Mouse (Mus musculus) retina, adult 2 months (tissue): ENCODE measurements around the gene Tm7sf2.

Source experiments
- DNase-seq: peaks from one replicate; pipeline ENCODE4 v3.0.0-alpha.2; 2012; ENCODE audit warnings: low read depth, low spot score

The Tm7sf2 gene

GRCm38 (mm10) chr19:6067724-6068415, at the start of gene Tm7sf2:
Gene Tm7sf2 (minus strand): TSS chr19:6068373.
- no peak for DNase-seq

DNA sequence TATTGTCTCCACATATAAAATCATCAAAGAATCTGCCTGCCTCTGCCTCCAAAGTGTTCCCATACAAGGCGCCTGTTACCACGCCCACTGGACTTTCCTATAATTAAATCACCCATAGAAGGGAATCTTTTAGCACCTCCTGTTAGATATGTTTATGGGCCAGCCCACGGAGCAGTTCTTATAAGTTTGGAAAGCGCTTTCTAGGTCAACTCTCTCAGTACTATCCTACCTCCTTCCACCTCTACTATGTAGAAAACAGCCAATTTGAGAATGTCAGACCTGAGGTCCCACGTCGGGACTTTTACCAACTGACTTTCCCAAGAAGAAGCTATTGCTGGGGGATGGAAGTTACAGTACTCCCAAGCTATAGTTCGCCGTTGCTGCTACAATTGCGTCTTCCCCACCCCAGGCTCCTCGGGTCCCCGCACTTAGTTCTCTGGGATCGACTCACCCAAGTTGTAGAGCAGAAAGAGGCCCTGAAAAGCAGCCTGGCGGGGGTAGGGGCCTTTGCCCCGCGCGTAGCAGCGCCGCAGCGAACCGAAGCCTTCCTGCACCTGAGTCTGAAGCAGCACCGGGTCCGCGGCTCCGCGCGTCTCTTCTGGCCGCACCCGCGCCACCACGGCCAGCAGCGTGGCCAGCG, 49.3 kb upstream of the Tm7sf2 start:
- DNase-seq, result no peak

GRCm38 (mm10) chr19:6116113-6116850, 48.1 kb upstream of the Tm7sf2 start:
- no peak for DNase-seq

- DNase-seq, result no peak
Measured at GRCm38 (mm10) chr19:6113116-6113515, 44.9 kb upstream of the Tm7sf2 start.

DNA sequence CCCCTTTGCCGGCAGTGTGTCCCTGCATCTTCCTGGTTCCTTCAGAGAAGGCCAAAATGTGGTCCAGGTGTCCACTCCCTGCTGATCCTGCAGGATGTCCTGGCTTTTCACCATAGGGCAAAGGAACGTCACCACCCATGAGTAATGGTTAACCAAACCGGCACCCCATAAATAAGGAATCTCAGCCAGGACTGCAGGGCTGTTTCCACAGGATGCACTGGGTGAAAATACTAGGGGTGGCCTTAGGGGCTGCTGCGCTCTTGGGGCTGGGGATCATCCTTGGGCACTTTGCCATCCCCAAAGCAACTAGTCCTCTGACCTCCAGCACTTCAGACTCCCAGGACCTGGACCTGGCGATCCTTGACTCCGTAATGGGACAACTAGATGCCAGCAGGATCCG, 37.4 kb upstream of the Tm7sf2 start, which contains the start of gene Naaladl1:
Gene Naaladl1 (plus strand): TSS at position 197 of the 400 bp plus-strand sequence.
- DNase-seq, result no peak

GRCm38 (mm10) chr19:6104476-6104875, 36.3 kb upstream of the Tm7sf2 start:
- DNase-seq, result no peak

- no peak for DNase-seq
Measured at GRCm38 (mm10) chr19:6102169-6102853, 34.1 kb upstream of the Tm7sf2 start.

- no peak for DNase-seq
Measured at GRCm38 (mm10) chr19:6101186-6101585, 33.0 kb upstream of the Tm7sf2 start.

- no peak for DNase-seq
Measured at GRCm38 (mm10) chr19:6097847-6098246, 29.7 kb upstream of the Tm7sf2 start.

DNA sequence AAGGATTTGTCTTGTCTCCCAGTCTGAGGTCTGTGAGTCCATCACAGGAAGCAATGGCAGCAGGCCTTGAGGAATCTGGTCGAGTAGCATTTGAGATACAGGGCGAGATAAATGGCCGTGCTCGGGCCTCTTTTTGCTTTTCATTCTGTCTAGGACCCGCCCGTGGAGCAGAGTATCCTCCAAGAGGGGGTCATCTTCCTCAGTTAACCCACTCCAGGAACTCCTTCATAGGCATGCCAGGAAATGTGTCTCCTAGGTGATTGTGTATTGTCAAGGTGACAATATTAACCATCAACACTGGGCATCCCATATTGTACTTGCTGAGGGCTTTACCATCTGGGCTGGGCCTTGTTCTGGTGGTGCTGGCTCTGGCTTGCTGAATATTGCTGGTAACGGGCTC, 25.9 kb upstream of the Tm7sf2 start, which contains the start of gene AC131692.1:
Gene AC131692.1 (plus strand): TSS at position 301 of the 400 bp plus-strand sequence.
- DNase-seq, result no peak

- no peak for DNase-seq
Measured at GRCm38 (mm10) chr19:6088841-6089240, 20.7 kb upstream of the Tm7sf2 start.

DNA sequence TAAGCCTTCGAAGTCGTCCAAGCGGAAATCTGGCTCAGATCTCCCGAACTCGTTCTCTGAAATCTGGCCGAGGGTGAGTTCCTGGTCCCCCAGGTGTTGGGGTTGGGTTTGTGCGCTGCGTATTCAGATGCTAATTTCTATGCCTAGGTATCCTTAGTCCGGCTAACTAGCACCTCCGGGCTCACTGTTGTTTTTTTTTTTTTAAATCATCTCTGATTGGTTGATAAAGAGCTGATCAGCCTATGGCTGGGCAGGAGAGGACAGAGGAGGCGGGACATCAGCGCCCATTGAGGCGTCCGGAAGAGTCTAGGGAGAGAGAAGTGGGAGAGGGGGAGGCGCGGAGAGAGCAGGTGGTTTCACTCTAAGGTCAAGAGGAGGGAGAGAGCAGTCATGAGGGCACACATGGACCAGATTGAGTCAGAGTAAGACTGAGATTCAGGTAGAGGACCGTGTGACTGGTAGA, 17.3 kb upstream of the Tm7sf2 start:
- no peak for DNase-seq

GRCm38 (mm10) chr19:6084478-6085248, 16.5 kb upstream of the Tm7sf2 start, which contains the start of the genes Zfpl1 and Cdca5:
Gene Zfpl1 (minus strand): TSS chr19:6084956.
Gene Cdca5 (plus strand): TSS chr19:6084983.
- DNase-seq, result peak; percentile 97

DNA sequence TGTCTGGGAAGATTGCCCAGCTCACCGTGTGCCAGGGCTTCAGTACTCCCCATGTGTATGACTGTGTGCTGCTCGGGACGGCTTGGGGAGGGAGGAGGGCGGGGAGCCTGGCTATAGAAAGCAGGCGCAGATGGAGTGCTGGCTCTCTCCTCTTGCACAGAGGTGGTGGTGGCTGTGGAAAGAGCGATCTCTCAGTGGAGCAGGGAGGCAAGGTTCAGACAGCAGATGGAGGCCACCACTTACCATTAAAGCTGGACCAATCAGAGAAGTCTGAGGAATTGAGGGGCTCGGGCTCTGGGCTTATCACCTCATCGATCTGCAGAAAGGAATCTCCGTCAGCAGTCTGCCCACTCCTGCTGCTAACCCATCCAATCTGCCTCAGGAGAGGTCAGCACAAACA, 14.0 kb upstream of the Tm7sf2 start, which contains the start of gene Gm28374:
Gene Gm28374 (minus strand): TSS at position 101 of the 400 bp plus-strand sequence.
- DNase-seq, result no peak

GRCm38 (mm10) chr19:6079983-6080480, 11.9 kb upstream of the Tm7sf2 start, which contains the start of gene Tmem262:
Gene Tmem262 (plus strand): TSS chr19:6080033.
- DNase-seq, result no peak

DNA sequence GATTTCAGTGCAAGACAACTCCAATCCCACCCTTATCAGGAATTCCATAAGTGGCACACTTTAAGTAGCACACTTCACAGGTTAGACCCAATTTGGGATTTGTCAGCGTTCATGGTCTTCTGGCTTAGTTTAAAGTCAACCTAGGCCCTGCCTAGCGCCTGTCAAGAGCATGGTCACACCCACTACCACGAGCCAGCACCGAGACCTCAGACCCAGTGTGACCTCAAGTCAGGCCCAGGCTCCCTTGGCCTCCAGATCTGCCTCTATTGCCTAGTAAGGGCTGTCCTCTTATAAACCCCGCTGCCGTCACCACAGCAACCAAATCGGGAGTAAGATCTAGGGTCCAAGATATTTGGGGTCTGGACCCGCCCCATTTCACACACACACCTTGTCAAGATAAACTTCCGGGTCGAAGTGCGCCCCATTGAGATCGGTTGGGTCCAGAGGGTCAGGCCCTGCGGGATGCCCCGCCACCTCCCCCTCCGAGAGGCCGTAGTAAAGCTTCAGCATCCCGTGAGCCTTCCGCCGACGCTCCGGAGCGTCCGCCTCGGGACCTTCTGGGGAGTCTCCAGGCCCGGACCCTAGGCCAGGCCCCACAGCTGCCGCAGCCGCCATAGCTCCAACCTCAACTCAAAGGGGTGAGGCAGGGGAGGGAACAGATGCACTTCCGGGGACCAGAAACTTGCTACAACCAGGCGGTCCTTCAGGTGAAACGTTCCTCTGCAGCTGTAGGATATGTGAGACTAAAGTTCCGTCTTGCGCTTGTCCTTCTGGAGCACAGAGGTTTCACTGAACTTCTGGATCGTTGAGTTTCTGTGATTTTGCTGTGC, 8.6 kb upstream of the Tm7sf2 start, which contains the start of gene Vps51:
Gene Vps51 (minus strand): TSS at position 668 of the 830 bp plus-strand sequence.
- DNase-seq, result peak; percentile 90

DNA sequence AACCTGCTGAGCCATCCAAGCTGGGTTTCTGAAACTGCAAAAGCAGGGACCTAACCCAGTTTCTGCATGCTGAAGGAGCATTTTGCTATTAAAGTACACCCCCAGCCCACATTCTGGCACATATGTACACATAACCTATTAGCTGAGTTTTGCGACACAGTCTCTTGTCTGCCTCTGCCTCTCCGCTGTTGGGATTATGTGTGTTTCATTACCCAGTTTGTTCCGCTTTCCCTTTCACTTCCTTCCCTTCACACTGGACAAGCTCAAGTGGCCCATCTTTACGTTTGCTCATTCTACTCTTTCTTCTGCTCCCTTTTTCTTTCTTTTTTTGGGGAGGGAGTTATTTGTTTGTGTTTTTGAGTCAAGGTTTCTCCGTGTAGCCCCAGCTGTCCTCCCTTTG, 5.7 kb upstream of the Tm7sf2 start:
- no peak for DNase-seq

- DNase-seq, result no peak
Measured at GRCm38 (mm10) chr19:6071261-6071660, 3.1 kb upstream of the Tm7sf2 start.

DNA sequence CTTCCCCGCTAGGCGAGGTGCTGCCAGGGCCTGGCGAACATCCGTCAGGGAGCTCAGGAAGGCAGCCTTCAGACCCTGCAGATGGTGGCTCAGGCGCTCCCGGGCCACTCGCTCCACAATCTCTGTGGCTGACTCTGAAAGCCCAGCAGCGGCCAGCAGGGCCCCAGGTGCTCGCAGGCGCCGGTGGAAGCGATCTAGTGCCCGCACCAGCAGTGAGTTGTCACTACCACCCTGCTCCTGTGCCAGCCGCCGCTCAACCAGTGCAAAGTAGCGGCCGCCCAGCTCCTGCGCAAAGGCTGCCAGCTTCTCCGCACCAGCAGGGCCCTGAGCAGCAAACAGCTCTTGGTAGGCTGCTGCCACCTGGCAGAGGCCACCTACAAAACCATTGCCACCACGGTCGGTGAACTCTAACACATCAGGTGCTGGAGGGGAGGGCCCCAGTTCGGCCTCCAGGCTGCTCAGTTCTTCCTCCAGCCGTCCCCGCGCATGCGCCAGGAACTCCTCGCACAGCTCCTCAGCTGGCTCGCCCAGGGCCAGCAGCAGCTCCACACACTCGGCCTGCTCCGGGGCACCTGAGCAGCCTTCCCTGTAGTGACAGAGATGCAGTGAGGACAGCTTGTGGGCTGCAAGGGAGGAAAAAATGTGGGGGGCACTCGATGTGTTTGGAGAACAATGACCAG, 2.5 kb upstream of the Tm7sf2 start:
- no peak for DNase-seq
